Mouse (Mus musculus): ENCODE data around the gene Kifc1.

DNA sequence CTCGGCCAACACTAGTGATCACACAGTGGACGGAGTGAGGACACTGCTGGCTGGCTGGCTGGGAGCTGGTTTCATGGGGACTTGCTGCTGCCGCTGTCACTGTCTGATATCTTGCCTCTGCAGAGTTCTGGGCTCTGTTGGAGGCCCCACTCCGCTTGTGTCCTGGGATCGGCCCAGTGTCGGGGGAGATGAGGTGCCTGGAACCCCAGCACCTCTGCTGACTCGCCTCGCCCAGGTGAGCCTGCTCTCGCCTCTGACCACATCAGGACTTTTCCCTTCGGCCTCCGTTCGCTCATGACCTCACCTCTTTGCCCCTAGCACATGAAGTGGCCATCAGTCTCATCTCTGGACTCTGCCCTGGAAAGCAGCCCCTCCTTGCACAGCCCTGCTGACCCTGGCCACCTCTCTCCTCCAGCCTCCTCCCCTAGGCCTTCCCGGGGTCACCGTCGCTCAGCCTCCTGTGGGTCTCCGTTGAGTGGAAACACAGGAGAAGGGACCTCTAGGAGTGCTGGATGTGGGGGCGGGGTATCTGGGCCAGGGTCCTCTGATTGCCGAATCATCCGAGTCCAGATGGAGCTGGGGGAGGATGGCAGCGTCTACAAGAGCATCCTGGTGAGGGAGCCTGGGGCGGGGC is 45.1 kb upstream of the Kifc1 start:
- no peak for TF ChIP-seq POLR2A (IDR thresholded peaks at IDR 0.05; ENCODE audit: control insufficient read depth, extremely low read depth, insufficient read depth, low read length, poor library complexity)
- no peak for TF ChIP-seq CTCF (IDR thresholded peaks at IDR 0.05; ENCODE audit: borderline replicate concordance, control insufficient read depth, extremely low read depth, insufficient read depth, low read length, poor library complexity)

All from thymus, adult 2 months (tissue).